Mouse (Mus musculus): Measurements from ENCODE around the gene Iqgap1. TPM values are rescaled to one million over a fixed set of nuclear protein-coding genes. Genes with fewer than 3 reads are reported as not detected.
"Not testable (repeated sequence)": the region's sequence is repeated elsewhere in the genome, so short reads cannot be mapped to it uniquely, and the experiment has no call there.

The Iqgap1 gene
- total RNA-seq, 2 experiments from 2014 or later, result 22.6 to 23.3 TPM

DNA sequence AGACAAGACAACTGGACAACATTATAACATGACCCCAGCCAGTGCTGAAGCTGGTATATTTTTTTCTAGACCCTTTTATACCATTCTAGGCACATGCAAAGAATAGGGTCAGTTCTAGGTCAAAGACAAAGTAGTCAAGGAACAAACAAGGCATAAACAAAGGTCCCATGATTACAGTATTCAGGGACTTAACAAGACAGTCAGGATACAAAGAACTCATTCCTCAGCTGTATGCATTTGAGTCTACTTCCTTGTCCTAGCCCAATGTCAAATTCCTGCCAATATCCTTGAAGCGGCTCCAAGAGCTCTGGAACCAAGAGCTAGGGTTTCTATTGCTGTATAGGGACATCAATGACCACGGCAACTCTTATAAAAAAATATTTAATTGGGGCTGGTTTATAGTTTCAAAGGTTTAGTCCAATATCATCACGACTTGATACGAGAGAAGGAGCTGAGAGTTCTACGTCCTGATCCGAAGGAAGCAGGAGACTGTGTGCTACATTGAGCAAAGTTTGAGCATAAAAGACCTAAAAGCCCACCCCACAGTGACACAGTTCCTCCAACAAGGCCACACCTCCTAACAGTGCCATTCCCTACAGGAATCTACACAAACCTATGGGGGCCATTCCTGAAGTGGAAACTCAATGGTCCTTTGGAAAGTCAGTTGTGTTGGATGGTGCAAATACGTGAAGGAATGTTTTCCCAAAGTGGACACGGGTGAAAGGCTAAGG, 18.3 kb upstream of the Iqgap1 start:
- no peak for DNase-seq (ENCODE audit: low spot score in 2 of 2)

DNA sequence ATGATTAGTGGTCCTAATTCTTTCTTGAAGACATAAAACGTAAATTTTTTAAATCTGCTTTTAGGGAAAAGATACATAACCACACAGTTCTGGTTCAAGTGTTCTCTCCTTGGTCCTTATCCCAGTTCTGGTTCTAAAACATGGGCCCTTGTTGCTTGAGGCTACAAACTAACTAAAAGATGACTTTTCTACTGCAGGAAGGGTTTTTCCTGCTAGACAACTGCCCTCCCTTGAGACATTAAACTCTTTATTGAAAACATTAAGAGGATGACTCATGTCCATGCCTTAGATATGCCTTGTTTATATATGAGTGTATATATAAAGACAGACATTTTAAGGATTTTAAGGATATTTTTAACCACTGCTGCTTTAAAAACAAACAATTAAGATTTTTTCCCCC, 17.4 kb upstream of the Iqgap1 start:
- DNase-seq (ENCODE audit: low spot score in 2 of 2), result no peak

DNA sequence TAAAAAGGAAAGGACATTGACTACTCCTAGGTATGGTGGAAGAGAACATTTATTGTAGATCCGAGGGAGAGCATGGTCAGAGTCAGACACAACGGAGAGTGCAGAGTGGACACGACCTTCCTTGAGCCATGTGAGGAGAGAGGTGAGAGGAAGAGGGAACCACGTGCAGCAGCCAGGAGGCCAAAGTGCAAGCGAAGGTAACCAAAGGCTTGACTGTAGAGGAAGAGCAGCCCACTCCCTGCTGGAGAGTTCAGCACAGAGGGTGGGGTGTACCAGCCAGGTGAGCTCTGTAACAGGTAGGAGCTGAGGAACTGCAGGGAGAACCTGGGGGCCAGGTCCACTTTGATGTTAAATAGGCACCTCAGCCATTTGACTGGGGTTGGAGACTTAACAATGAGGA, 16.4 kb upstream of the Iqgap1 start:
- no peak for DNase-seq (ENCODE audit: low spot score in 2 of 2)

DNA sequence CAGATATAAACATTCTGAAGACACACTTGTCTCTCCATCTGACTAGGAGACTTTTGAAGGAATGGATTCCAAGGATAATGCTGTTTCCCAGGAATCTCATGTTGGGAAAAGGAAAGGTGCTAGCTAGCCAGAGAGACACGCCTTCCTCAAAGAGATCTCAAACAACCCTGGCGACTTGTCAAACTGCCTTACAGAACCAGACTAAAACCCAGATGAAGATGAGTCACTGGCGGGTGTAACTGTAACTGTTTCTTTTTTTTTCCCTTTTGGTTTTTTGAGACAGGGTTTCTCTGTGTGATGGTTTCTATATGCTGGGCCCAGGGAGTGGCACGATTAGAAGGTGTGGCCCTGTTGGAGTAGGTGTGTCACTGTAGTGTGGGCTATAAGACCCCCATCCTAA, 15.2 kb upstream of the Iqgap1 start:
- DNase-seq (ENCODE audit: low spot score in 2 of 2), result peak; percentile 44 to 52

DNA sequence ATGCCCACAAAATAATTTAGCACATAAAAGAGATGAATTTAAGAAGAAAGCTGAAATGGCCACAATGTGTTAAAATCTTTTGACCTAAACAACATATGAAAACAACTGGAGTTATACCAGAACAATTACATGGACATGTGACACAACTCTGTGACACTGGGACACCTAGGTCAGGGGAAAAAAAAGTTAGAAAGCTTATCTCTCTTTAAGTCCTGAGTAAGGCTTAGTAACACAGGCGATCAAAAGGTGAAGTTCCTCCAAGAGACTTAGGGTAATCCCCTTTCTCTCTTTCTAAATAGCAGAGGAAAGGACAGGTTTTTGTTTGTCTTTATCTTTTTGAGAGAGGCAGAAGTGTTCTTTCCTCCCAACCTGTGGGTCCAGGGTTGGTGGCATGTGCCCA, 14.5 kb upstream of the Iqgap1 start:
- no peak for DNase-seq (ENCODE audit: low spot score in 2 of 2)

DNA sequence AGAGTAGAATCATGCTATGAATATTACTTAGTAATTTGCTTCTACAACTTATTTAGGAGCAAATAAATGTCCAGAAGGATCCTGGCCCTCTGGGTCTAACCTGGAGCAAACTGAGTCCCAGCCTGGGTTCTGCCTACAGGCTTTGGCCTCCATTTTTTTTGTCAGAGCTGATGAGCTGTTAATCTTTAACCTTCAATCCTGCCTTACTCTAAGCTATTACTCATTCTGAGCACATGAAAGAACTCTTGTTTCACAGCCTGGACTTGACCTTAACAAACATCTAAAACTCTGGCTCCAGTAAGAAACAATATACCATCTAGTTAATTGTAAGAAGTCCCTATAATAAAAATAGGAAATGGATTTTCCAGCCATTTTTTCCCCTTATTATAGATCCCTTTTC, 14.0 kb upstream of the Iqgap1 start:
- no peak for DNase-seq (ENCODE audit: low spot score in 2 of 2)

DNA sequence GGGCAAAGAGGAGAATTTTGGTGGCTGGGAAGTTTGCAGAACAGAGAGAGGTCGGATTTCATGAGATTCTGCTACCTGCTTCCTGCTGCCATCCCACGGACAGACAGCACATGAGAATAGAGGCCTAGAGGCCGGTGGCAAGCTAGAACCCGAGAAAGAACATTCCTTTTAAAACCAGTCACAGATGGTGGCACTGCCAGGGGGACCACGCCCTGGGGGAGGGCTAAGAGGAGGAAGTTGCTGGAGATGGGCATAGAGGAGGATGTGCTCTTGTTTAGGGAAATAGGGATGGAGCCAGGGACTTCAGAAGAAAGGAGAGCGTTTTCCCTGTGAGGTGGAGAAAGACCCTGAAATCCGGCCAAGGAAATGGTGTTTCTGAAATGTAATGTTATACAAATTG, 12.5 kb upstream of the Iqgap1 start:
- DNase-seq (ENCODE audit: low spot score in 2 of 2), result no peak

DNA sequence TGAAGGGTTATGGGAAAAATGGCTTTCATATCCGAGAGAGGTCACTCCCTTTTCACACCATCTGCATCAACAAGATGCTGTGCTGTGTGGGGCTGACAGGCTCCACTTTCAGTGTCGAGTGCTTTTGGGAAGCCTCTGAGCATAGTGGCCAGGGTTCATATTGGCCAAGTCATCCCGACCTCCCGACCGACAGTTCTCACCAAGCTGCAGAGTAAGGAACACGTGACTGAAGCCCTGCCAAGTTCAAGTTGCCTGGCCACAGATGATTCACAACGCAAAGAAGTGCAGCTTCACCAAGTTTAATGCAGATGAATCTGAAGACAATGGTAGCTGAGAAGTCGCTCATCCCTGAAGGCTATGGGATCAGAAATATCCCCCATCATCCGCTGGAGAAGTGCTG, 12.0 kb upstream of the Iqgap1 start:
- DNase-seq (ENCODE audit: low spot score in 2 of 2), result no peak

DNA sequence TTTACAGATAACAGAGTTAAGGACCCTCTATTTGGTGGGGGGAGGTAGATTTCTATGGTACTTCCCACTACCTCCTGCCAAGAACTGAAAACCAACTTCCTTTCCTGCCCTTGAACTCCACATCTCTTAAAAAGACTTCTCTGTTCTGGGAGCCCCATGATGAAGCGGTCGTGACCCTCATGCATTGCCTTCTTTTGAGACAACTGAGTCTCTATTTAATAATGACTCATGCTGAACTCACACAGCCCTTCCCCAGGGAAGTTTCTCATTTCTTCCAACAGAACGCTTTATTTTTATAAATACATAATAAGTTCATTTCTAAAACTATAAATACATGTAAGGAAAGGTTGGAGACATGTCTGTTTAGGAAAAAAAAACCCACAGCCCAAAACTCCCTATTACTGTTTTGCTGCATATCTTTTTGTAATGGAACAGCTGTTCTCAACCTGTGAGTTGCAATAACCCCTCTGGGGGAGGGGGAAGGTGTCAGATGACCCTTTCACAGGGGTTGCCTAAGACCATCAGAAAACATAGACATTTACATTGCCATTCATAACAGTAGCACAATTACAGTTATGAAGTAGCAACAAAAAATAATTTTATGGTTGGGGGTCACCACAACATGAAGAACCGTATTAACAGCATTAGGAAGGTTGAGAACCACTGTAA, 10.3 kb upstream of the Iqgap1 start:
- no peak for DNase-seq (ENCODE audit: low spot score in 2 of 2)

DNA sequence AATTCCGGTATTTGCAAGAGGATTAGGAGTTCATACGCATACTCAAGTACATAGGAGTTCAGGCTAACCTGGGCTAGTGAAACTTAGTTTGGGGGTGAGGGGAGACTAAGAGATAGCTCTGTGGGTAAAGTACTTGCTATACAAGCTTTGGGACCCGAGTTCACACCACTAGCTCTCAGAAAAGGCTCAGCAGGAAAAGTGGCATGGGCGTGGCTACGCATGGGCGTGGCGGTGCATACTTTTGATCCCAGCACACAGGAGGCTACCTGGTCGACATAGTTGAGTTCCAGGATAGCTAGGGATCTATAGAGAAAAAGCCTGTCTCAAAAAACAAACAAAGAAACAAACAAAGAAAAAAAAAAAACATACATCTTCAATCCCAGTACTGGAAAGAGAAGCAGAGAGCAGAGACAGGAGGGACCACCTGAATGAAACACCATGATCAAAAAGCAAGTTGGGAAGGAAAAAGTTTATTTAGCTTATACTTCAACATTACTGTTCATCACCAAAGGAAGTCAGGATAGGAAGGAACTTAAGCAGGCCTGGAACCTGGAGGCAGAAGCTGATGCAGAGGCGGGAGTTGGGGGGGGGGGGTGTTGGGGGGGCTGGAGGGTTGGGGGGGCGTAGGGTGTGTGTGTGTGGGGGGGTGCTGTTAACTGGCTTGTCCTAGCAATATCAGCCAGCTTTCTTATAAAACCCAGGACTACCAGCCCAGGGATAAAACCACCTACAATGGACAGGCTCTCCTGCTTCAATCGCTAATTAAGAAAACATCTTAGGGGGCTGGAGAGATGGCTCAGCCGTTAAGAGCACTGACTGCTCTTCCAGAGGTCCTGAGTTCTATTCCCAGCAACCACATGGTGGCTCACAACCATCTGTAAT, 8.1 kb upstream of the Iqgap1 start:
- DNase-seq (ENCODE audit: low spot score in 2 of 2), result no peak

DNA sequence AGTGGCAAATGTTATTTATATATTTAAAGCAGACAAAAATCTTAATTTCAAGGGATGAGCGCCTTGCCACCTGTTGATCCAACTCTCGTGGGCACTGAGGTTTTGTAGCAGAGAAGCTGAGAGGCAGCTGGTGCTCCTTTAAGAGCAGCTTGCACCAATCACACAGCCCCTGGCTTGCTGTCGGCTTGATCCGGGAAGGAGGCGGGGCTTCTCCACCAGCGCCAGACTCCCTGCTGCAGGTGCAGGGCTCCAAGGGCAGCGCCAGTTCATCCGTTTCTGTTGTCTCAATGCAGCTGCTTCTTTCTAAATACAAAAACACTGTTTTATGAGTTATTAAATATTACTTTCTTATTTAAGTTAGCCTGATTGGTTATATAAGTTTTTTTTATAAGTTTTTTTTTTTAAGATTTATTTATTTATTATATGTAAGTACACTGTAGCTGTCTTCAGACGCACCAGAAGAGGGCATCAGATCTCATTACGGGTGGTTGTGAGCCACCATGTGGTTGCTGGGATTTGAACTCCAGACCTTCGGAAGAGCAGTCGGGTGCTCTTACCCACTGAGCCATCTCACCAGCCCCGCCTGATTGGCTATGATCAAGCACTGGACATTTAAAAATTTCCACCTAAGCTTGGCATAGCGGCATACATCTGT, 7.3 kb upstream of the Iqgap1 start:
- not testable (repeated sequence) for DNase-seq (ENCODE audit: low spot score in 2 of 2)

DNA sequence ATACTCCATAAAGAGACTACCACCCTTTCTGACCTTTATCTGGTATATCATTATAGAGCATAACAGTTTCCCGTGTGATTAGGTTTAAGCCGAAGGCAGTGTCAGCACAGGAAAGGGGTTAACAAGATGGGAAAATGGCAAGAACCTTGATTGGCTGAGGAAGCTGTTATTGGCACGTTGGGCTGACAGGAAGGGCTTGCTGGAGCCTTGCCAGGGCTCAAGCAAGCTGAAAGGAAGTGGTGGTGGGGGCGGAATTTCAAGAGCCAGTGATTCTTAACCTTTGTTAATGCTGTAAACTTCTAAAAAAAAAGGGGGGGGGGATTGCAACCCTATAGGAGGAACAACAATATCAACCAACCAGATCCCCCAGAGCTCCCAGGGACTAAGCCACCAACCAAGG, 6.4 kb upstream of the Iqgap1 start:
- DNase-seq (ENCODE audit: low spot score in 2 of 2), result no peak

DNA sequence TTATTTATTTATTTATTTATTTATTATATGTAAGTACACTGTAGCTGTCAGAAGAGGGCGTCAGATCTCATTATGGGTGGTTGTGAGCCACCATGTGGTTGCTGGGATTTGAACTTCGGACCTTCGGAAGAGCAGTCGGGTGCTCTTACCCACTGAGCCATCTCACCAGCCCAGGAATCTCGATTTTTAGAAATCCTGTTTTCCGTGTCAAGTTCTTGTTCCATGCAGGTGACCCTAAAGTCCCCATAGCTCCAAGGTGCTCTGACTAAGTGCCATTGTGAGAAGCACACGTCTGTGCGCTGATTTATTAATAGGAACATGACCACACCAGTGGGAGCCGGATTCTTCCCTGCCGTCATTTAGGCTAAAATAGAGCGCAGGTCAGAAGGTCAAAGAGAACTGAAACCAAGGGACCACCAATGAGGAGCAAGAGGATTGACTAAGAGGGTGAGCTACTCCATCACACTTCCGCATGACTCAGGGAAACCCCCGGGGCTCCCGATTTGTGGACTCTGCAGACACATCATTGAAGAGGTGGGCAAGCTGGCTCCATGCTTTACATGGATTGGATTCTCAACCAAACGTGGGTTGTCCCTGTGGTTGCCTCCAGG, 4.5 kb upstream of the Iqgap1 start:
- no peak for DNase-seq (ENCODE audit: low spot score in 2 of 2)

DNA sequence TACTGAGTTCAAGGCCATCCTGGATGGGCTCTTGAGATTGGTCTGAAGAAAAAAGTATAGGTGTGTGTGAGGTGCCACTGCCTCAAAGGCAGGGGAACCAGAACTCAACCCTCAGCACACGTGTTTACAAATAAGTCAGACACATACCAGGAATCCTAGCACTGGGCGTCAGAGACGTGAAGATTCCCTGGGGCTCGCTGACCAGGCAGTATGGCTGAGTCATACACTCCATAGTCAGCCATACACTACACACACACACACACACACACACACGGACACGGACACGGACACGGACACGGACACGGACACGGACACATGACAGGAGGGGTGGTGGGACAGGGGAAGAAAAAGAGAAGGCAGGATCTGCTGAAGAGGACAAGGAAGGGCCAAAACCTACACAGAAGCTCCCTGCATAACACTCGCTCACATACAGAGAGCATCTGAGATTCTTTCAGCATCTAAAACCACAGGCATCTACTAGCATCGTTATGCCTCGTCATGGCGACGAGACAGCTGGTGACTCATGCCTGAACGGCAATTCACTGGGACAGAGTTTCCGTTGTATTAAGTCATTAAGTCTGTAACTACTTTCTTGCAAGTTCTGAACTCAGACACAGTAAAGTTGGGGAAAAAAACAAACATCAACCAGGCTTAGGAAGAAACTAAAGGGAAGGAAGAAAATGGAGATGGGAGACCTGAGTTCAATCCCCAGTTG, 2.5 kb upstream of the Iqgap1 start:
- no peak for DNase-seq (ENCODE audit: low spot score in 2 of 2)

DNA sequence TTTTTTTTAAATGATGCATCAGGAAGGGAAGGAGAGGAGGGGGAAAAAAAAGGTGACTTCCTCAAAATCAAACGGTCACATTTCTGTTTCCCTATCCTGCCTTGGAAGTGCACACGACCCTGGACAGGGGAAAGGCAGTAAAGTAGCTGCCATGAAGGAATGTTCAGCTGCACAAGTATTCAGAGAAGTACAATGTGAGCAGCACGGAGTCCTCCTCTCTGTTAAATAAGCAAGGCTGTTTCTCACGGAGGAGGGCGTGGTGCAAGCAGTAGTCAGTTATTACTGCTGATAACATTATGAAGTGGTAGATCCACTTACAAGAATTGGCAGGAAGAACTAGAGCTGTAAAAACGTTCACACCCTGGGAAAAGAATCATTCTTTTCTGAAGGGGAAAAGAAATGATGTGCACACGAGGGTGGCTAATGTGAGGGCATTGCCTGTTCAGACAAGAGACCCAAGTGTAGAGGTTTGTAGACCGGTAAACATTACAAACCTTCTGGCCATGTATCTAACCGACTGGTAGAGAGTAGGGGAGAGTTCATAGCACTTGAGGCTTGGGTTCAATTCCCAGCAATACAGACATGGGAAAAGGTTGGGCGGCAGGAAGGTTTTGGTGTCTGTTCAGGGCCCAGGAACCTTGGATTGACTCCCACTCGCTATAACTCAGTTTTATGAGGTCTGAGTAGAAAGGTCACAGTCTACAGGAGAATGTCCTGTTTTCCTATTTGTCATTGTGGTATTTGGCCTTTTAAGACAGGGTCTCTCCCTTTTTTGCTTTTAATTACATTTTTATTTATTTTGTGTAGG, 1.7 kb downstream of the Iqgap1 start:
- no peak for DNase-seq (ENCODE audit: low spot score in 2 of 2)

DNA sequence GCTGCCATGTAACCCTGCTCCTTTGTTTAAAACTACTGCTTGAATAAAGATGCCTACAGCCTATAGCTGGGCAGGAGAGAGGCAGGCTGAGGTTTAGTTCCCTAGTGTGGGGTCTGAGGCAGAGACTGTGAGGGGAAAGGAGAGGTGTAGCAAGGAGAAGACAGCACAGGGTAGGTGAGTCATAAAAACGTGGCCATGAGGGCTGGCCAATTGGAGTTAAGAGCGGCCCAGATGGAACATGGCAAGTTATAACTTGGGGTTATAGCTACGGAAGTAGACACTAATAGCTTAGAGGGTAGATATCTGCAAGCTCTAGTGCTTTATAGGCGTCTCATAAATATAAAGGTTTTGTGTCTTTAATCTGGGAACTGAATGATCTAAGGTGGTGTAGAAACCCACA, 2.5 kb downstream of the Iqgap1 start:
- no peak for DNase-seq (ENCODE audit: low spot score in 2 of 2)

DNA sequence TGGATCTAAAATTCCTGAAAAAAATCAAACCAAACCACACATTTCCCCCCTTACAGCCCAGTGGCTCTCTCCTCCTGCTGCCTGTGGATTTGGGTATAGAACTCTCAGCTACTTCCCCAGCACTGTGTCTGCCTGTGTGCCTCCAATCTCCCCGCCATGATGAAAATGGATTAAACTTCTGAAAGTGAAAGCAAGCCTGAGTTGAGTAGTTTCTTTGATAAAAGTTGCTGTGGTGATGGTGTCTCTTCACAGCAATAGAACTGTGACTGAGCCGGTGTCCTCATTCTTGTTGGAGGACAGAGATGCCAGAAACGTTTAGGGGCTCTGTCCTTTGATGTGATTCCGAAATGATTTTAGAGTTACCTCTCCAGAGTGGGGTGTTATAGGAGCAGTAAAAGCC, 4.9 kb downstream of the Iqgap1 start:
- no peak for DNase-seq (ENCODE audit: low spot score in 2 of 2)

DNA sequence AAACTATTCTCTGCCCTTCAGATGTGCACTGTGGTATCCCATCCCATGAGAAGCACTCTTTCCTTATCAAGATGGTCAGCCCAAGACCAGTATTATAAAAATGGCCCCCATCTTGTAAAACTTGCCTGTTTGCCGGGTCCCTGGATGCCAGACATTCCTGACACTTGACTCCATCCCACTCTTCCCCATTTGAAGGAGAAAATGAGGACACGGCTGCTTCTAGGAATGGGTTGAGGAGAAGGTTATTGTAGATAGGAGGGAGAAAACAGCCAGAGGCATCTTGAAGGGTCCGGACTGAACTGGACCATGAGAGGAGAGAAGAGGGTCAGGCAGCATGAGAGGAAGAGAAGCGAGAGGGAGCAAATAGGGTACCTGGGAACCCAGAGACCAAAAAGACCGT, 9.1 kb downstream of the Iqgap1 start:
- no peak for DNase-seq (ENCODE audit: low spot score in 2 of 2)

DNA sequence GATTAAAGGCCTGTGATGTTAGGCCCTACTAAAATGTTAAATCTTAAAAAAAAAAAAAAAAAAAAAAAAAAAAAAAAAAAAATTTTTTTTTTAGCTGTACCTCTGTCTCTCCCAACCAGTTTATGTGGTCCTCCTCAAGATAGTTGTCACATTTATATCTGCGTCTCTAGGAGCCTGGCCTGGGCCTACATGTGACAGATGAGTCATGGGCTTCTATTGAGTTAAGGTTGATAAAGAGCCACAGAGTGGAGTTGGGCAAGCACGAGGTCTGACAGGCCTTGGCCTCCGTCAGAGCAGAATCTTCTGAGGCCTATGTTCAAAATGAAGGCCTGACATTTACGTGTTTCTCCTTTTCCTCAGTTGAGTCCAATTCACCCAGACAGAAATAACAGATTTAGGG, 12.4 kb downstream of the Iqgap1 start:
- no peak for DNase-seq (ENCODE audit: low spot score in 2 of 2)

DNA sequence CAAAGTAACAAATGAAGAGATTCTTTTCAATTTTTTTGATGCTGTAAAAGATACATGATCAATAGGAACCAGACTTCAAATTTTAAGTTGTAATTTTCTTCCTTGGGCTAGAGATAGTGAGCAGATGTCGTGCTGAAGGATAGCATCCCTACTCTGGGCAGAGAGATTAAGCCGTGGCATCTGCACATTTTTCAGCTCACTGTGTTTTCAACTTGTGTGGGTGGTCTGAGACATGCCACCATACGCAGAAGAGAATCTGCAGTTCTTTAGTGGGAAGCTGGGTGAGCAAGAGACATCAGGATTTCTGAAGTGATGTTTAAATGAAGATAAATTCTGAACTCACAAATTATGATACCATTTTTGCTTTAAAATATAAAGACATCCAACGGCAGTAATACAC, 19.4 kb downstream of the Iqgap1 start:
- DNase-seq (ENCODE audit: low spot score in 2 of 2), result peak in 1 of 2 experiments; percentile 52
